Mouse (Mus musculus) heart, adult 2 months (tissue): Measurements from ENCODE around the gene Mia.

Experiments
- CTCF ChIP-seq: fragments of 200-600 bp; IDR thresholded peaks from 2 replicates; pipeline ENCODE4 v1.8.1; 2022; ENCODE audit warnings: antibody characterized with exemption, mild to moderate bottlenecking, moderate library complexity
- EP300 ChIP-seq: fragments of 200-500 bp; IDR thresholded peaks from 2 replicates; pipeline ENCODE4 v1.6.1; 2011; ENCODE audit warnings: low read depth, low read length, control low read depth; ENCODE audit not compliant: insufficient read depth
- POLR2A ChIP-seq: fragments of 200-500 bp; IDR thresholded peaks from 2 replicates; pipeline ENCODE4 v1.6.1; 2011; ENCODE audit warnings: mild to moderate bottlenecking, low read depth, low read length, control low read depth; ENCODE audit not compliant: insufficient read depth

DNA sequence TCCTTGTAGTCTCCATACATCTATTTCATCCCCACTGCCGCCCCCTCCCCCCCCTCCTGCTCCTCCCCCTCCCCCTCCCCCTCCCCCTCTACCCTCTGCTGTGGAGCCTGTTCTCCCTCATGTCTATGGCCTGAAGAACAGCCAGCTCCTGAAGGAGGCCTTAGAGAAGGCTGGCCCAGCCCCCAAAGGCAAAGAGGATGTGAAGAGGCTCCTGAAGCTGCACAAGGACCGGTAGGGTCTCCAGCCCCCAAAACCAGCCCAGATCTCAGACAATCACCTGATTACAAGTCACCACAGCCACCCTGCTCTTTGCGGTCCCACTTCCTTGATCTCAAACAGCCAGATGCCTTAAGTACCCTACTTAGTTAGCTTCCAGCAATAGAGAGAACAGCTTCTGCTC, 16.2 kb upstream of the Mia start:
- TF ChIP-seq EP300 (no peak), CTCF (no peak), POLR2A (no peak)
